Mouse (Mus musculus): ENCODE data around the gene Ugt1a2.

GRCm38 (mm10) chr1:88223591-88223990 lies 23.2 kb downstream of the Ugt1a2 start:
- TF ChIP-seq CTCF (IDR thresholded peaks at IDR 0.05; ENCODE audit: control insufficient read depth, insufficient read depth, insufficient read length) (no peak), MAX (IDR thresholded peaks at IDR 0.05) (no peak)
